Mouse (Mus musculus): Measurements from ENCODE around the gene Cx3cr1.

- no peak for TF ChIP-seq EP300 (optimal IDR thresholded peaks at IDR 0.05)
- no peak for TF ChIP-seq CTCF (IDR thresholded peaks at IDR 0.05; ENCODE audit: low read depth)
Observed at GRCm38 (mm10) chr9:120009226-120009841, 60.3 kb downstream of the Cx3cr1 start.
